Mouse (Mus musculus) thymus, adult 2 months (tissue): Measurements from ENCODE around the gene Cacna1d.

Experiments used
- CTCF ChIP-seq: fragments of 200-500 bp; IDR thresholded peaks from 2 replicates; pipeline ENCODE4 v1.5.1; 2012; ENCODE audit warnings: mild to moderate bottlenecking, control low read depth, low read length, moderate library complexity, borderline replicate concordance; ENCODE audit not compliant: control insufficient read depth, poor library complexity, insufficient read depth; ENCODE audit errors: extremely low read depth
- POLR2A ChIP-seq: fragments of 200-500 bp; IDR thresholded peaks from 2 replicates; pipeline ENCODE4 v1.6.1; 2012; ENCODE audit warnings: mild to moderate bottlenecking, low read length, control low read depth, moderate library complexity; ENCODE audit not compliant: control insufficient read depth, poor library complexity, insufficient read depth; ENCODE audit errors: extremely low read depth

- TF ChIP-seq CTCF (no peak), POLR2A (no peak)
Observed at GRCm38 (mm10) chr14:30457436-30457835, 33.8 kb downstream of the Cacna1d start.
